Mouse (Mus musculus) spleen, adult 2 months (tissue): ENCODE measurements around the gene Gm49673. TPM values are rescaled to one million over a fixed set of nuclear protein-coding genes. Genes with fewer than 3 reads are reported as not detected.
"Not testable (repeated sequence)": the region's sequence is repeated elsewhere in the genome, so short reads cannot be mapped to it uniquely, and the experiment has no call there.

Experiments
- DNase-seq, 2 experiments: peaks; one replicate each; pipeline versions ENCODE4 v3.0.0 to v3.0.0-alpha.2; 2012 to 2021; ENCODE audit warnings: low spot score in 2 of 2, low read depth in 1 of 2
- H3K27ac ChIP-seq: fragments of 200-500 bp; 2 replicates; pipeline ENCODE4 v1.5.1; 2012; ENCODE audit warnings: low read length, inconsistent platforms; ENCODE audit not compliant: insufficient read depth
- H3K27me3 ChIP-seq: fragments of 200-500 bp; 2 replicates; pipeline ENCODE4 v1.6.1; 2012; ENCODE audit warnings: mild to moderate bottlenecking, moderate library complexity, low read length, inconsistent platforms; ENCODE audit not compliant: control insufficient read depth, insufficient read depth
- H3K36me3 ChIP-seq: fragments of 200-500 bp; 2 replicates; pipeline ENCODE4 v1.6.1; 2012; ENCODE audit warnings: mild to moderate bottlenecking, low read length, inconsistent platforms; ENCODE audit not compliant: control insufficient read depth, insufficient read depth
- H3K4me1 ChIP-seq: fragments of 200-500 bp; 2 replicates; pipeline ENCODE4 v1.6.1; 2011; ENCODE audit warnings: inconsistent platforms; ENCODE audit not compliant: control insufficient read depth, insufficient read depth, insufficient read length
- H3K4me3 ChIP-seq: fragments of 200-500 bp; 2 replicates; pipeline ENCODE4 v1.5.1; 2011; ENCODE audit warnings: mild to moderate bottlenecking, inconsistent platforms; ENCODE audit not compliant: insufficient read depth, insufficient read length; ENCODE audit errors: extremely low read depth
- WGBS: fragments of 180-500 bp; shearing (Covaris S2); methylation state at CpG from one replicate; pipeline ENCODE4 v1.1.7; 2018; 5-methylcytosine and 5-hydroxymethylcytosine counted together
- polyA plus RNA-seq: library from polyadenylated mRNA; depleted of rRNA; stranded (reverse); fragments of >200 nt; gene quantifications from 2 replicates; pipeline ENCODE4 v1.2.3, GENCODE M21; 2012

The Gm49673 gene
- polyA plus RNA-seq, 1 experiment = 3.0 TPM

GRCm38 (mm10) chr17:8116378-8116777, 31.2 kb downstream of the Gm49673 start:
- not testable (repeated sequence) for DNase-seq, H3K27me3 ChIP-seq, H3K4me3 ChIP-seq, H3K4me1 ChIP-seq, H3K36me3 ChIP-seq, H3K27ac ChIP-seq
- WGBS = 4% methylated on average over 9 of the region's 11 CpGs

- not testable (repeated sequence) for DNase-seq, H3K27ac ChIP-seq, H3K4me1 ChIP-seq, H3K27me3 ChIP-seq, H3K36me3 ChIP-seq, H3K4me3 ChIP-seq
- no CpG with 5 or more reads among the region's 1 CpGs for WGBS
Observed at GRCm38 (mm10) chr17:8112199-8112598, 35.4 kb downstream of the Gm49673 start.

GRCm38 (mm10) chr17:8101297-8101609, 46.3 kb downstream of the Gm49673 start:
- H3K4me3 ChIP-seq, DNase-seq, H3K4me1 ChIP-seq, H3K27me3 ChIP-seq, H3K27ac ChIP-seq, H3K36me3 ChIP-seq: not testable (repeated sequence)
- 41% methylated on average over 2 of the region's 6 CpGs for WGBS

- not testable (repeated sequence) for H3K4me3 ChIP-seq, DNase-seq, H3K36me3 ChIP-seq, H3K27me3 ChIP-seq, H3K27ac ChIP-seq, H3K4me1 ChIP-seq
- WGBS = 80% methylated on average over 7 of the region's 26 CpGs
Observed at GRCm38 (mm10) chr17:8100405-8101296, 46.9 kb downstream of the Gm49673 start.

- not testable (repeated sequence) for DNase-seq, H3K4me1 ChIP-seq, H3K4me3 ChIP-seq, H3K27ac ChIP-seq, H3K27me3 ChIP-seq, H3K36me3 ChIP-seq
- 58% methylated on average over 5 of the region's 5 CpGs for WGBS
Observed at GRCm38 (mm10) chr17:8096199-8096598, 51.4 kb downstream of the Gm49673 start.

GRCm38 (mm10) chr17:8095653-8096052, 51.9 kb downstream of the Gm49673 start:
- WGBS = 92% methylated on average over 3 of the region's 5 CpGs
- H3K4me1 ChIP-seq, H3K27ac ChIP-seq, H3K4me3 ChIP-seq, DNase-seq, H3K27me3 ChIP-seq, H3K36me3 ChIP-seq: not testable (repeated sequence)

GRCm38 (mm10) chr17:8092537-8093526, 54.8 kb downstream of the Gm49673 start:
- H3K27ac ChIP-seq, H3K4me1 ChIP-seq, H3K4me3 ChIP-seq, DNase-seq, H3K27me3 ChIP-seq, H3K36me3 ChIP-seq: not testable (repeated sequence)
- WGBS = 39% methylated on average over 3 of the region's 18 CpGs

- H3K4me3 ChIP-seq, H3K4me1 ChIP-seq, H3K27ac ChIP-seq, H3K36me3 ChIP-seq, DNase-seq, H3K27me3 ChIP-seq: not testable (repeated sequence)
- WGBS = 93% methylated on average over 14 of the region's 14 CpGs
Observed at GRCm38 (mm10) chr17:8091320-8091719, 56.3 kb downstream of the Gm49673 start.

GRCm38 (mm10) chr17:8069847-8070246, 77.7 kb downstream of the Gm49673 start:
- not testable (repeated sequence) for H3K36me3 ChIP-seq, H3K4me3 ChIP-seq, H3K4me1 ChIP-seq, H3K27me3 ChIP-seq, H3K27ac ChIP-seq, DNase-seq
- 29% methylated on average over 2 of the region's 2 CpGs for WGBS

- not testable (repeated sequence) for H3K27ac ChIP-seq, H3K4me3 ChIP-seq, H3K4me1 ChIP-seq, H3K36me3 ChIP-seq, H3K27me3 ChIP-seq, DNase-seq
- WGBS = 73% methylated on average over 2 of the region's 3 CpGs
Observed at GRCm38 (mm10) chr17:8056637-8057138, 90.9 kb downstream of the Gm49673 start.
